Mouse (Mus musculus) erythroblast, embryonic 14.5 days (primary cell): ENCODE results near the gene Sez6.

ENCODE experiments used
- GATA1 ChIP-seq: IDR thresholded peaks from 2 replicates; pipeline ENCODE4 v1.6.1; 2012; ENCODE audit warnings: low read length, inconsistent platforms, mixed read lengths
- TAL1 ChIP-seq: IDR thresholded peaks from 3 replicates; pipeline ENCODE4 v1.6.1; 2012; ENCODE audit warnings: low read length, inconsistent platforms, mixed read lengths

GRCm38 (mm10) chr11:77960199-77960598 lies 29.6 kb downstream of the Sez6 start:
- TF ChIP-seq GATA1 (no peak), TAL1 (no peak)
